Mouse (Mus musculus): ENCODE results near the gene Il21r. TPM values are rescaled to one million over a fixed set of nuclear protein-coding genes. Genes with fewer than 3 reads are reported as not detected.

Il21r gene
- total and polyA plus RNA-seq, 2 experiments from 2014 or later, result 0.29 to 0.52 TPM

GRCm38 (mm10) chr7:125558401-125558945, 44.8 kb upstream of the Il21r start:
- no peaks in the 10 kb centered on the region for H3K9me3 ChIP-seq (ENCODE audit: low read length)
- H3K27me3 ChIP-seq (ENCODE audit: insufficient read depth, low read length), result no peaks in the 10 kb centered on the region
- peaks cover 14% of the 10 kb centered on the region for H3K4me1 ChIP-seq (ENCODE audit: insufficient read depth, low read length)
- 46% methylated on average over 4 of the region's 4 CpGs for WGBS
- H3K36me3 ChIP-seq (ENCODE audit: insufficient read depth, low read length), result no peaks in the 10 kb centered on the region
- no peak overlapping the region for H3K4me3 ChIP-seq (ENCODE audit: low read length)
- no peak overlapping the region for H3K4me2 ChIP-seq (ENCODE audit: low read depth, low read length)
- no peak overlapping the region for H3K9ac ChIP-seq (replicated peaks; ENCODE audit: low read length)
- ATAC-seq (no peak), DNase-seq (ENCODE audit: low spot score) (peak; percentile 57)
- no peak overlapping the region for H3K27ac ChIP-seq
- no peak for TF ChIP-seq CTCF (IDR thresholded peaks at IDR 0.05; ENCODE audit: low read depth)

- H3K9ac ChIP-seq (replicated peaks; ENCODE audit: low read length), result no peak overlapping the region
- TF ChIP-seq CTCF (IDR thresholded peaks at IDR 0.05; ENCODE audit: low read depth), result no peak
- no peak overlapping the region for H3K4me2 ChIP-seq (ENCODE audit: low read depth, low read length)
- H3K27ac ChIP-seq, result no peak overlapping the region
- H3K27me3 ChIP-seq (ENCODE audit: insufficient read depth, low read length), result no peaks in the 10 kb centered on the region
- no peak overlapping the region for H3K4me3 ChIP-seq (ENCODE audit: low read length)
- DNase-seq (ENCODE audit: low spot score) (no peak), ATAC-seq (no peak)
- H3K4me1 ChIP-seq (ENCODE audit: insufficient read depth, low read length), result peaks cover 10% of the 10 kb centered on the region
- WGBS, result 39% methylated on average over 5 of the region's 5 CpGs
- H3K9me3 ChIP-seq (ENCODE audit: low read length), result no peaks in the 10 kb centered on the region
- H3K36me3 ChIP-seq (ENCODE audit: insufficient read depth, low read length), result no peaks in the 10 kb centered on the region
These were observed 44.2 kb upstream of the Il21r start for GRCm38 (mm10) chr7:125558997-125559396.

- Histone ChIP-seq H3K27ac (no peak overlapping the region; the same call in 1 of the 2 replicates), H3K4me1 (ENCODE audit: insufficient read depth, low read length) (peaks cover 10% of the 10 kb centered on the region), H3K4me3 (ENCODE audit: low read length) (no peak overlapping the region), H3K4me2 (ENCODE audit: low read depth, low read length) (no peak overlapping the region), H3K36me3 (ENCODE audit: insufficient read depth, low read length) (no peaks in the 10 kb centered on the region), H3K9ac (replicated peaks; ENCODE audit: low read length) (no peak overlapping the region), H3K9me3 (ENCODE audit: low read length) (no peaks in the 10 kb centered on the region), H3K27me3 (ENCODE audit: insufficient read depth, low read length) (no peaks in the 10 kb centered on the region)
- no peak for DNase-seq (ENCODE audit: low spot score)
- TF ChIP-seq CTCF (IDR thresholded peaks at IDR 0.05; ENCODE audit: low read depth), result no peak
- 90% methylated on average over 10 of the region's 10 CpGs for WGBS
- no peak for ATAC-seq
These were observed 43.7 kb upstream of the Il21r start for GRCm38 (mm10) chr7:125559537-125559936.

GRCm38 (mm10) chr7:125560146-125560785, 43.0 kb upstream of the Il21r start:
- DNase-seq (ENCODE audit: low spot score) (peak; percentile 37), ATAC-seq (no peak)
- H3K4me2 ChIP-seq (ENCODE audit: low read depth, low read length), result no peak overlapping the region
- no peak for TF ChIP-seq CTCF (IDR thresholded peaks at IDR 0.05; ENCODE audit: low read depth)
- WGBS, result 49% methylated on average over 7 of the region's 7 CpGs
- H3K9me3 ChIP-seq (ENCODE audit: low read length), result no peaks in the 10 kb centered on the region
- no peaks in the 10 kb centered on the region for H3K27me3 ChIP-seq (ENCODE audit: insufficient read depth, low read length)
- peak overlapping the region; percentile 4; the same call in 1 of the 2 replicates for H3K27ac ChIP-seq
- no peak overlapping the region for H3K4me3 ChIP-seq (ENCODE audit: low read length)
- peaks cover 10% of the 10 kb centered on the region for H3K4me1 ChIP-seq (ENCODE audit: insufficient read depth, low read length)
- H3K36me3 ChIP-seq (ENCODE audit: insufficient read depth, low read length), result no peaks in the 10 kb centered on the region
- H3K9ac ChIP-seq (replicated peaks; ENCODE audit: low read length), result no peak overlapping the region

DNA sequence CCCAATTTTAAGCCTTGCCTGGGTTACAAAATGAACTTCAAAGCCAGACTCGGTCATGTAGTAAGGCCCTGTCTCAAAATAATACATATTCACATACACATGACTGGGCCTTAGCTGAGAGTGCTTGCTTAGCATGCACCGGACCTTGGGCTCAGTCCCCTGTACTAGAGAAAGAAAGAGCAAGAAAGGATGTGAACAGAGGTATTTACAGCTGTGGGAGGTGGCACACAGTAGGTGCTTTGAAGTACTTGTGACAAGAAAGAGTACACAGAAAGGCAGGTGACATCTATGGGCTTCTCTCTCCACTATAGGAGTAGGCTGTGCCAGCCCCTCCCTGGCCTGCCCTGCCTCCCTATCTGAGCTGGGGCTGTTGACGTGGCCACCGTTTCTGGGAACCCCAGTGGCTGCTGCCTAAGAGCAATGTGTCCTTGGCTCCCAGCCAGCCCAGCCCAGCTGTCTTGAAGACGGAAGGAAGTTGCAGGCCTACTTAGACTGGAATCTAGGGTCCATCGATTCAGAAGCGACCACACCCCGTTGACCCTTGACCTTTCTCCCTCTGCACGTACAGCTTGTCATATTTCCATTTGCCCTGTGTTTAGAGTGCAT, 42.0 kb upstream of the Il21r start:
- no peaks in the 10 kb centered on the region for H3K36me3 ChIP-seq (ENCODE audit: insufficient read depth, low read length)
- no peak for TF ChIP-seq CTCF (IDR thresholded peaks at IDR 0.05; ENCODE audit: low read depth)
- no peaks in the 10 kb centered on the region for H3K27me3 ChIP-seq (ENCODE audit: insufficient read depth, low read length)
- DNase-seq (ENCODE audit: low spot score) (peak; percentile 50), ATAC-seq (no peak)
- H3K27ac ChIP-seq, result peak overlapping the region; percentile 4; the same call in 1 of the 2 replicates
- H3K4me2 ChIP-seq (ENCODE audit: low read depth, low read length), result no peak overlapping the region
- peaks cover 10% of the 10 kb centered on the region for H3K4me1 ChIP-seq (ENCODE audit: insufficient read depth, low read length)
- no peak overlapping the region for H3K9ac ChIP-seq (replicated peaks; ENCODE audit: low read length)
- no peak overlapping the region for H3K4me3 ChIP-seq (ENCODE audit: low read length)
- H3K9me3 ChIP-seq (ENCODE audit: low read length), result no peaks in the 10 kb centered on the region
- WGBS, result 57% methylated on average over 9 of the region's 9 CpGs

DNA sequence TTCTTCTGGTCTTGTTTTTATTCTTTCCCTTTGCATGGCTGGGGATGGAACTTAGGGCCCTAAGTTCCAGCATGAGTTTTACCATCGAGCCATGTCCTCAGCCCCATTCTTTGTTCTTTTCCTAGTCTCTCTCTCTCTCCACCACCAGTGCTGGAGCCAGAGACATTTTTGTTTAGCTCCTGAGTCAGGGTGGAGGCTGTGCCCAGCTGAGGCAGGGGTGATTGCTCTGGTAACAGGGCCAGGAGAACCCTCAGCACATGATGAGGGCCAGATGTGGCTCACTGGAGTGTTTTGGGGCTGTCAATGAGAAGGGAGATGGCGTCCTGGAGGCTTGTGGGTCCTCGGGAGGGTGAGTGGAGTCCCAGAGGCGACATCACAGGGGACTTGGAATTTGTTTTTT, 40.8 kb upstream of the Il21r start:
- Histone ChIP-seq H3K27ac (no peak overlapping the region), H3K4me3 (ENCODE audit: low read length) (no peak overlapping the region), H3K9me3 (ENCODE audit: low read length) (no peaks in the 10 kb centered on the region), H3K4me1 (ENCODE audit: insufficient read depth, low read length) (peaks cover 10% of the 10 kb centered on the region), H3K4me2 (ENCODE audit: low read depth, low read length) (no peak overlapping the region), H3K27me3 (ENCODE audit: insufficient read depth, low read length) (no peaks in the 10 kb centered on the region), H3K36me3 (ENCODE audit: insufficient read depth, low read length) (no peaks in the 10 kb centered on the region), H3K9ac (replicated peaks; ENCODE audit: low read length) (no peak overlapping the region)
- 75% methylated on average over 4 of the region's 4 CpGs for WGBS
- no peak for DNase-seq (ENCODE audit: low spot score)
- no peak for TF ChIP-seq CTCF (IDR thresholded peaks at IDR 0.05; ENCODE audit: low read depth)
- no peak for ATAC-seq

GRCm38 (mm10) chr7:125563093-125563492, 40.1 kb upstream of the Il21r start:
- H3K4me1 ChIP-seq (ENCODE audit: insufficient read depth, low read length), result peaks cover 10% of the 10 kb centered on the region
- H3K36me3 ChIP-seq (ENCODE audit: insufficient read depth, low read length), result no peaks in the 10 kb centered on the region
- no peak overlapping the region for H3K9ac ChIP-seq (replicated peaks; ENCODE audit: low read length)
- no peaks in the 10 kb centered on the region for H3K27me3 ChIP-seq (ENCODE audit: insufficient read depth, low read length)
- no peak for DNase-seq (ENCODE audit: low spot score)
- H3K27ac ChIP-seq, result no peak overlapping the region
- ATAC-seq, result no peak
- no peak for TF ChIP-seq CTCF (IDR thresholded peaks at IDR 0.05; ENCODE audit: low read depth)
- H3K9me3 ChIP-seq (ENCODE audit: low read length), result no peaks in the 10 kb centered on the region
- WGBS, result 85% methylated on average over 3 of the region's 3 CpGs
- H3K4me2 ChIP-seq (ENCODE audit: low read depth, low read length), result no peak overlapping the region
- no peak overlapping the region for H3K4me3 ChIP-seq (ENCODE audit: low read length)
